Mouse (Mus musculus) limb, embryonic 13.5 days (tissue): Measurements from ENCODE around the gene Vipr1. TPM values are rescaled to one million over a fixed set of nuclear protein-coding genes. Genes with fewer than 3 reads are reported as not detected.

Experiments
- ATAC-seq: fragments of 200-750 bp; cut with Nextera tagmentation; 2 replicates; pipeline ENCODE4 v1.8.0; 2017; ENCODE audit warnings: low read depth, moderate number of reproducible peaks, moderate TSS enrichment; ENCODE audit not compliant: low FRiP score
- H3K27ac ChIP-seq: fragments of 300-500 bp; sonication (generic); 2 replicates; pipeline ENCODE4 v1.5.1; 2015; ENCODE audit warnings: inconsistent platforms, mild to moderate bottlenecking, moderate library complexity
- H3K27me3 ChIP-seq: fragments of 300-500 bp; sonication (generic); 2 replicates; pipeline ENCODE4 v1.6.1; 2015; ENCODE audit warnings: mild to moderate bottlenecking, inconsistent platforms
- H3K36me3 ChIP-seq: fragments of 300-500 bp; sonication (generic); 2 replicates; pipeline ENCODE4 v1.6.1; 2015; ENCODE audit warnings: inconsistent platforms, mild to moderate bottlenecking, moderate library complexity
- H3K4me1 ChIP-seq: fragments of 300-500 bp; sonication (generic); 2 replicates; pipeline ENCODE4 v1.6.1; 2015; ENCODE audit warnings: inconsistent platforms
- H3K4me2 ChIP-seq: fragments of 300-500 bp; sonication (generic); replicated peaks from 2 replicates; pipeline ENCODE4 v1.6.1; 2015; ENCODE audit warnings: inconsistent platforms, mild to moderate bottlenecking, moderate library complexity
- H3K4me3 ChIP-seq: fragments of 300-500 bp; sonication (generic); 2 replicates; pipeline ENCODE4 v1.5.1; 2015; ENCODE audit warnings: moderate library complexity, mild to moderate bottlenecking, inconsistent platforms
- H3K9ac ChIP-seq: fragments of 300-500 bp; sonication (generic); 2 replicates; pipeline ENCODE4 v1.6.1; 2015; ENCODE audit warnings: mild to moderate bottlenecking, inconsistent platforms
- H3K9me3 ChIP-seq: fragments of 300-500 bp; sonication (generic); 2 replicates; pipeline ENCODE4 v1.6.1; 2016; ENCODE audit warnings: inconsistent platforms
- WGBS: fragments of 180-500 bp; shearing (Covaris S2); methylation state at CpG from one replicate; pipeline ENCODE4 v1.1.7; 2015; 5-methylcytosine and 5-hydroxymethylcytosine counted together
- polyA plus RNA-seq: library from polyadenylated mRNA; unstranded; fragments of >200 nt; fragmentation: Nextera tagmentation; extraction: Ambion mirVana; gene quantifications from 2 replicates; pipeline ENCODE4 v1.2.1, GENCODE M21; 2015

Vipr1 gene
- polyA plus RNA-seq, 1 experiment from 2014 or later: 0.85 TPM

DNA sequence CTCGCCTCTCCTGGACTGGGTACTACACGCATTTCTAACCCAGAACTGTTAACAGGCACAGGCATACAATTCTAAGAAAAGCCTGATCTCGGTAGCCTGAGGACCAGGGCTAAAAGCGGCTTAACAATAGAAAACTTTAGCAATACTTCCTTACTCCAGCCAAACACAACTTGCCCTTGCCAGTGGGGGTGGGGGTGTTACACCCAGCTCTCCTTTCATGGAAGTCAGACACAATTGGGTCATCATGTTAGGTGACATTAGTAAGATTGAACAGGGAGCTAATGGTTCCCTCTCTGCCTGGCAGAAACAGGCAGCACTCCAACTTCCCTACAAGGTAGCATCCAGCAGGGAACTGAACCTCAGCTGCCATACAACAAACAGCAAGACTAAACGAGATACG, 33.1 kb upstream of the Vipr1 start:
- no peak overlapping the region for H3K9ac ChIP-seq
- WGBS: 68% methylated on average over 6 of the region's 6 CpGs
- H3K9me3 ChIP-seq: no peaks in the 10 kb centered on the region; the same call in 1 of the 2 replicates
- no peaks in the 10 kb centered on the region for H3K4me1 ChIP-seq
- ATAC-seq: no peak
- H3K4me3 ChIP-seq: no peak overlapping the region
- H3K36me3 ChIP-seq: no peaks in the 10 kb centered on the region
- H3K27me3 ChIP-seq: no peaks in the 10 kb centered on the region
- no peak overlapping the region for H3K27ac ChIP-seq
- H3K4me2 ChIP-seq: no peak overlapping the region

DNA sequence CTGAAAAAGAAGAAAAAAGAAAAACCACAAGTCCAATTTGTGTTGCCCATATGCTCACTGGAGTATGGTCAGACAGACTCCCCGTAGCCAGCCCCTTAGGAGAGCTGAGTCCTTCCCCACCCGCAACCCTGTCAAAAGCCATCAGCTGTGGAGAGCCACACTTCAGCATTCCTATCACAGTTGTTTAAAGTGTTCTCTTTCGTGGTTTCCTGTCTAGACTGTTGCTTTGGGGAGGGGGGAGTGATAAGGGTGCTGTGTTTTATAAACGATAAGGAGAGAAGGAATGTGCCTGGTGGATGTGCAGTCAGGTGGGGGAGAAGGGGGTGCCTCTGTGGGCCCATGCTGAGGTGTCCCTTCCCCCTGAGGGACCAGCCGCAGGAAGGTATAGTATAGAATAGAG, 29.3 kb upstream of the Vipr1 start:
- 61% methylated on average over 5 of the region's 5 CpGs for WGBS
- no peaks in the 10 kb centered on the region for H3K36me3 ChIP-seq
- no peak overlapping the region for H3K4me3 ChIP-seq
- no peaks in the 10 kb centered on the region for H3K27me3 ChIP-seq
- H3K4me2 ChIP-seq: no peak overlapping the region
- ATAC-seq: no peak
- H3K9me3 ChIP-seq: no peaks in the 10 kb centered on the region; the same call in 1 of the 2 replicates
- H3K9ac ChIP-seq: no peak overlapping the region
- no peaks in the 10 kb centered on the region for H3K4me1 ChIP-seq
- no peak overlapping the region for H3K27ac ChIP-seq

DNA sequence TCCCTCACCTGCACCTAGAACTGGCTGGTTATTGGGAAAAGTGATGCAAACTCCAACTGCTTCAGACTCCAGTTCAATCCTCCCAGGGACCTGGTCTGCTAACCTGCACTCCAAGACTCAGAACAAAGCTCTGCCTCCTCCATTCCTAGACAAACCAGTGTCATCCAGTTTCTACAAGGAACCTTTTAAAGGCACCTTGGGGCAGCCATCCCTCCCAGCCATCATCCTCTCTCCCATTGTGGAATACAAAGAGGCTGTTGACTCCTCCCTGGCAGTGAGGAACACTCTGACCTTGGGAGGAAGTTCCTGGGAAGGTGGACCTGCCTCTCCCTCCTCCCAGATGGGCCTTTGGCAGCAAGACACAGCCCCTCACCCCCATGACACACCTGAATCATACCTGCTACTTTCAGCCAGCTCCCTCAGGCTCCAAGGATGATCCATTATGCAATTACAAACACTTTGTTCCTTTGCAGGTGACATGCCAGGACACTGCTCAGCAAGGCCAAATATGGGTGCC, 28.2 kb upstream of the Vipr1 start:
- Histone ChIP-seq H3K9ac (no peak overlapping the region), H3K36me3 (no peaks in the 10 kb centered on the region), H3K27me3 (no peaks in the 10 kb centered on the region), H3K27ac (no peak overlapping the region), H3K4me3 (no peak overlapping the region), H3K4me1 (peaks cover 4% of the 10 kb centered on the region), H3K9me3 (no peaks in the 10 kb centered on the region; the same call in 1 of the 2 replicates), H3K4me2 (no peak overlapping the region)
- ATAC-seq: no peak

DNA sequence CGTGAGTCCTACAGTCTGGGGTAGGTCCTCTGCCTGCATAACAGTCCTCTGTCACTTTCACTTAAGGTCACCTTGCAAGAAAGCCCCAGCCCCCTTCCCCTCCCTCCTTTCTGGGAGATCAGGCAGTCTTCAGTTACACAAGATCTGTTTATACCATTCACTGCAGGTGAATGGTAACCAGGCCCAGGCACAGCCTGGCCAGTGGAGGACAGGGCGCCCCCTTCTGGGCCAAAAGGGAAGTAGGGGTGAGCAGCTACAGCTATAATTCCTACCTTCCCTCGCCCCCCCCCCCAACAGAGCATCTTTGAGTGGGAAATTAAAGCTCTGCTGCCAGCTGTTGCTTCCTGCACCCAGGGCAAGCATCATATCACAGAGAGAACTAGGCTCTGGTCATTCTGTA, 26.0 kb upstream of the Vipr1 start:
- peaks cover 12% of the 10 kb centered on the region for H3K4me1 ChIP-seq
- no peak overlapping the region for H3K4me3 ChIP-seq
- H3K4me2 ChIP-seq: no peak overlapping the region
- 61% methylated on average over 3 of the region's 3 CpGs for WGBS
- no peaks in the 10 kb centered on the region for H3K36me3 ChIP-seq
- H3K9ac ChIP-seq: no peak overlapping the region
- H3K27ac ChIP-seq: no peak overlapping the region
- no peaks in the 10 kb centered on the region for H3K9me3 ChIP-seq
- ATAC-seq: no peak
- no peaks in the 10 kb centered on the region for H3K27me3 ChIP-seq

DNA sequence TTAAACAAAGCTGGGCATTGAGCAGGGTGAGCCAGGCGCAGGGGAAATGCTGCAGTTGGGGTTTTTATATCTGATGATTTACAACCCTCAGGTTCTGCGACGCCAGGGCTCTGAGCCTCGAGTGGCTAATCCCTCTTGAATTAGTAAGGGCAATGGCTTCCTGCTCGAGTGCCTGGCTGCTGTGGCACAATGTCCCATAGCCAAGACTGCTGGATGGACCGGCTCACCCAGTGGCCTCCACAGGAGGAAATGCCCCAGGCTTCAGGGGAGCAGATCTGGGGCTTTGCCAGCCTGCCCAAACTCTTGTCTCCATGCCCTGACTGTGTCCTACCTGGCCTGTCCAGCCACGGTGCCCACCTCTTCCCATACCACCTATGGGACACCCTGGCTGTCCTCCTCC, 23.1 kb upstream of the Vipr1 start:
- no peak for ATAC-seq
- H3K27ac ChIP-seq: peak overlapping the region; percentile 28; the same call in 1 of the 2 replicates

DNA sequence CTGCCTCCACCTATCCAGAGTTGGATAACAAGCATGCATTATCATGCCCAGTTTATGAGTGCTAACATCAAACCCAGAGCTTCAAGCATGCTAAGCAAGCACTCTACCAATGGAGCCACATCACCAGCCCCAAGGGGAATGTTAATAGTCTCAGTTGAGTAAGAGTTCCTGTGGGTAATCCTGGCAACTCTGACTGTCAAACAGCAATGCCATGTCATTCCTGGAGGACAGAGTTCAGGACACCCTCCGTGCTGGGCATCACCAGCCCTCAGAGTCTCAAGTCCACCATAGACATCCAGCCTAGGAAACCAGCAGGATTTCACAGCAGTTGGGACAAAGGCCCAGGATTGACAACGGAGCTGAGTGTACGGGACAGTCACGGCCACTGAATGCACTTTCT, 19.3 kb upstream of the Vipr1 start:
- no peak overlapping the region for H3K4me2 ChIP-seq
- WGBS: 91% methylated on average over 4 of the region's 4 CpGs
- H3K27ac ChIP-seq: no peak overlapping the region
- no peak overlapping the region for H3K4me3 ChIP-seq
- H3K9ac ChIP-seq: no peak overlapping the region
- H3K36me3 ChIP-seq: no peaks in the 10 kb centered on the region
- H3K9me3 ChIP-seq: no peaks in the 10 kb centered on the region
- H3K4me1 ChIP-seq: peaks cover 12% of the 10 kb centered on the region
- H3K27me3 ChIP-seq: no peaks in the 10 kb centered on the region
- no peak for ATAC-seq

More for the DNA sequence above, 23.1 kb upstream of the Vipr1 start:
- H3K4me3 ChIP-seq: no peak overlapping the region
- H3K4me2 ChIP-seq: no peak overlapping the region
- H3K36me3 ChIP-seq: no peaks in the 10 kb centered on the region
- WGBS: 24% methylated on average over 7 of the region's 7 CpGs
- H3K4me1 ChIP-seq: peaks cover 12% of the 10 kb centered on the region
- no peaks in the 10 kb centered on the region for H3K9me3 ChIP-seq
- 0 out of 2 replicates have a peak overlapping the region, but pooled peaks have one; percentile 19 for H3K9ac ChIP-seq
- no peaks in the 10 kb centered on the region for H3K27me3 ChIP-seq

GRCm38 (mm10) chr9:121624920-121625319, 17.6 kb upstream of the Vipr1 start:
- WGBS: 78% methylated on average over 2 of the region's 2 CpGs

DNA sequence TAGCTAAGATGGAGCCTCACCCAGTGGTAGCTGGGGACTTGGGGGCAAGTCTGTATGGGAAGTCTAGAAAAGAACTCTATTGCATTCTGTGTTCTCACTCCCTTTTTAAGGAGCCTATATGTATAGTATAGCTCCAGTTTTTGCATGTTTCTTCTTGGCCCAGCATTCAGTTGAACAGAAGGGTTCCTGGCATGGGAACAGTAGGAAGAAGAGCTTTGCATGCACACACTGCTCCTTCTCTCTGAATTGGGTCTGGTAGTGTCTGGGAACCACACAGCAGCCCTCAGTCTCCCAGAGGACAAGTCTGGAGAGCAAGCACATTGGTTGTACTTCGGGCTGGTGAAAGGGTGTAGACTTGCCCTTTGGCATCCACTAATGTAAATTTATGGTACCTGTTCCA, 11.9 kb upstream of the Vipr1 start:
- WGBS: 81% methylated on average over 1 of the region's 1 CpGs
- Histone ChIP-seq H3K4me3 (no peak overlapping the region), H3K27me3 (no peaks in the 10 kb centered on the region; the same call in 1 of the 2 replicates), H3K9me3 (no peaks in the 10 kb centered on the region), H3K4me1 (no peaks in the 10 kb centered on the region), H3K36me3 (no peaks in the 10 kb centered on the region), H3K27ac (no peak overlapping the region), H3K4me2 (no peak overlapping the region), H3K9ac (no peak overlapping the region)
- ATAC-seq: no peak

More at GRCm38 (mm10) chr9:121624920-121625319, 17.6 kb upstream of the Vipr1 start:
- Histone ChIP-seq H3K27ac (no peak overlapping the region), H3K4me1 (peaks cover 1% of the 10 kb centered on the region; the same call in 1 of the 2 replicates), H3K4me2 (no peak overlapping the region), H3K9me3 (no peaks in the 10 kb centered on the region), H3K36me3 (no peaks in the 10 kb centered on the region), H3K27me3 (no peaks in the 10 kb centered on the region), H3K4me3 (no peak overlapping the region), H3K9ac (no peak overlapping the region)
- no peak for ATAC-seq

DNA sequence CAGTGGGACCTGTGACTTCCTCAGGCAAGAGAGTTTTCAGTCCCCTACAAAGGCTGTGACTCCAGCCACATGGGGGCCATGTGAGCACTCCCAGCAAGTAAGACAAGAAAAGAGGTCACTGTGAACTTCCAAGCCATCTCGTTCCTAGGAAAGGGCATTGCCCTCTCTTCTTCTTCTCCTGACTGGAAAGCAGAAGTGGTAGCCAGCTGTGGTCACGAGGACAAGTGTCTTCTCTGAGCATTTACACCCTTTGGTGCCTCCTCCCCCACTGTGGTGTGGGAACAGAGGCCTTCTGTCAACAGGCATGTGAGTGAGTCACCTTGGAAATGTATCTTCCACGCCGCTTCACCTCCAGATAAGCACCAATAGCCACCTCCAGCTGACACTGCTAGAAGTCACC, 10.6 kb upstream of the Vipr1 start:
- no peak overlapping the region for H3K4me3 ChIP-seq
- no peak overlapping the region for H3K9ac ChIP-seq
- no peak overlapping the region for H3K4me2 ChIP-seq
- 65% methylated on average over 4 of the region's 4 CpGs for WGBS
- no peaks in the 10 kb centered on the region; the same call in 1 of the 2 replicates for H3K27me3 ChIP-seq
- H3K4me1 ChIP-seq: no peaks in the 10 kb centered on the region
- H3K36me3 ChIP-seq: no peaks in the 10 kb centered on the region
- no peak overlapping the region for H3K27ac ChIP-seq
- no peak for ATAC-seq
- H3K9me3 ChIP-seq: no peaks in the 10 kb centered on the region

DNA sequence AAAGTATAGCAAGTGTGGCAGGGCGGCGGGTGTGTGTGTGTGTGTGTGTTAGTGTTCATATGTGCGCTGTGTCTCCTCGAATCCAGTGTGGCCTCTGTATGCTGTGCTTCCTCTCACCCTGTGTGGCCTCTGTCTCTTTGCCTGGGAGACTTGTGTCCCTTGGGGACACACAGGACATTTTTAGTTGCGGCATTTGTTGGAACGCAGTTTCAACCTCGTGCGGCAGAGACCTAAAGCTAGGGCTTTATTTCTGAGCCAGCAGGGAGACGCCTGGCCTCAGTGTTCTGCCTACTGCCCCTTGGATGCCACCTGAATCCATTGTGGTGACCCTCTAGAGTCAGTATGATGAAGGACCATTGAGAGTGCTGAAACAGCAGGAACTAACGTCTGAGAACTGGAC, 9.6 kb upstream of the Vipr1 start:
- Histone ChIP-seq H3K27ac (no peak overlapping the region), H3K9ac (no peak overlapping the region), H3K4me1 (no peaks in the 10 kb centered on the region), H3K9me3 (no peaks in the 10 kb centered on the region), H3K4me3 (no peak overlapping the region), H3K4me2 (no peak overlapping the region), H3K36me3 (no peaks in the 10 kb centered on the region), H3K27me3 (peaks cover 5% of the 10 kb centered on the region)
- ATAC-seq: no peak
- 87% methylated on average over 10 of the region's 10 CpGs for WGBS

- peaks cover 9% of the 10 kb centered on the region for H3K27me3 ChIP-seq
- WGBS: 78% methylated on average over 6 of the region's 6 CpGs
- H3K4me1 ChIP-seq: no peaks in the 10 kb centered on the region
- no peaks in the 10 kb centered on the region for H3K9me3 ChIP-seq
- no peak for ATAC-seq
- H3K27ac ChIP-seq: no peak overlapping the region
- H3K4me2 ChIP-seq: no peak overlapping the region
- H3K4me3 ChIP-seq: no peak overlapping the region
- no peak overlapping the region for H3K9ac ChIP-seq
- H3K36me3 ChIP-seq: no peaks in the 10 kb centered on the region
Measured at GRCm38 (mm10) chr9:121633306-121633705, 9.2 kb upstream of the Vipr1 start.

DNA sequence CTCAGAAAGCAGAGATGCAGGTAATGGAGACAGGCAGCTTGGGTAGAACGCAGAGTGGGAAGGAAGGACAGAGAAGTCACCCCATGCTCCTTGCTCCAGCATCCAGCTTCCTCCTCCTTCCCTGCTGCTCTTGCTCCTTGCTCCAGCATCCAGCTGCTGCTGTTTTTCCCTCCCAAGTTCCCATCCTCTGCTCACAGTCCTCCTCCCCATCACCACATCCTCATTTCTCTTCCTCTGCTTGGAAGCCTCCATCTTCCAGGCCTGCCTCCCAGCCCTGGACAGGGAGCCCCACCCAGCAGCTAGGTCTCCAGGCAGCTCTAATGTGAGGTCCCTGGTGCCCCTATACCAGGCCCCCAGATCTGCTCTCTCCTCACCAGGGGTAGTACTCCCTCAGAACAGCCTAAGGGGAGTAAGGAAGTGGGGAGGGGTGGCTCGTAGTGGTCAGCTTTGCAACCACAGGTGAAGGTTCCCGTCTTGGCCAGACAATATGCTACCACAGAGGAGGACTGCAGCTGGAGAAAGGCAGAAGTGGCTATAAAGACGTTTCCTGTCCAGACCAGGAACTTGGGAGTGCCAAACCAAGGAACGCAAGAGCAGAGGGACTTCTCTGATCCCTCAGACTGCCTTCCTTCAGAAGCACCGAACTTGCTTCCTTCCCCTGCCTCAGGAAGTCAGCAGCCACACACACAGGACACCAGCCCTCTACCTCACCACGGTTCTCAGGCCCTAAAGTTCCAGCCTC, 6.5 kb upstream of the Vipr1 start:
- Histone ChIP-seq H3K9me3 (no peaks in the 10 kb centered on the region), H3K27me3 (peaks cover 35% of the 10 kb centered on the region), H3K4me3 (no peak overlapping the region), H3K4me1 (no peaks in the 10 kb centered on the region), H3K4me2 (no peak overlapping the region), H3K36me3 (no peaks in the 10 kb centered on the region), H3K27ac (no peak overlapping the region), H3K9ac (no peak overlapping the region)
- 44% methylated on average over 7 of the region's 7 CpGs for WGBS
- ATAC-seq: no peak

GRCm38 (mm10) chr9:121639790-121640189, 2.7 kb upstream of the Vipr1 start:
- no peaks in the 10 kb centered on the region for H3K9me3 ChIP-seq
- no peak overlapping the region for H3K27ac ChIP-seq
- no peak for ATAC-seq
- no peaks in the 10 kb centered on the region for H3K36me3 ChIP-seq
- no peak overlapping the region for H3K9ac ChIP-seq
- H3K4me1 ChIP-seq: peaks cover 22% of the 10 kb centered on the region
- WGBS: 51% methylated on average over 16 of the region's 16 CpGs
- H3K4me2 ChIP-seq: no peak overlapping the region
- H3K27me3 ChIP-seq: peaks cover 73% of the 10 kb centered on the region
- H3K4me3 ChIP-seq: no peak overlapping the region
